Mouse (Mus musculus) MEL (cell line): ENCODE results near the gene Gm12184. TPM values are rescaled to one million over a fixed set of nuclear protein-coding genes. Genes with fewer than 3 reads are reported as not detected.
"Not testable (repeated sequence)": the region's sequence is repeated elsewhere in the genome, so short reads cannot be mapped to it uniquely, and the experiment has no call there.

Experiments
- DNase-seq: peaks from one replicate; pipeline ENCODE4 v3.0.0; 2011; ENCODE audit warnings: low read depth, low spot score
- H3K27ac ChIP-seq: 2 replicates; pipeline ENCODE4 v1.5.1; 2012; ENCODE audit warnings: low read depth, mild to moderate bottlenecking, control low read depth, low read length, moderate library complexity; ENCODE audit not compliant: control insufficient read depth
- H3K27me3 ChIP-seq, 2 experiments: fragments of 150-350 bp in 1 of 2; sonication (generic) in 1 of 2; 2 replicates each; pipeline ENCODE4 v1.6.1; 2012; ENCODE audit warnings: low read length in 2 of 2, mild to moderate bottlenecking in 2 of 2, improper control_type of control experiment in 1 of 2, moderate library complexity in 1 of 2; ENCODE audit not compliant: insufficient read depth in 2 of 2, control insufficient read depth in 1 of 2
- H3K36me3 ChIP-seq, 2 experiments: 2 replicates each; pipeline ENCODE4 v1.6.1; 2012 to 2014; ENCODE audit warnings: low read length in 2 of 2, improper control_type of control experiment in 1 of 2, inconsistent platforms in 1 of 2, mild to moderate bottlenecking in 1 of 2; ENCODE audit not compliant: insufficient read depth in 2 of 2, control insufficient read depth in 1 of 2
- H3K4me1 ChIP-seq, 2 experiments: fragments of 150-350 bp in 1 of 2; sonication (generic) in 1 of 2; 2 replicates each; pipeline ENCODE4 v1.6.1; 2012; ENCODE audit warnings: low read length in 2 of 2, improper control_type of control experiment in 1 of 2, mild to moderate bottlenecking in 1 of 2; ENCODE audit not compliant: insufficient read depth in 2 of 2, control insufficient read depth in 1 of 2
- H3K4me3 ChIP-seq, 2 experiments: fragments of 150-350 bp in 1 of 2; sonication (generic) in 1 of 2; 2 replicates each; pipeline ENCODE4 v1.5.1; 2012; ENCODE audit warnings: low read depth in 2 of 2, low read length in 2 of 2, mild to moderate bottlenecking in 2 of 2, moderate library complexity in 2 of 2, control low read depth in 1 of 2, improper control_type of control experiment in 1 of 2; ENCODE audit not compliant: control insufficient read depth in 1 of 2, insufficient read depth in 1 of 2
- H3K79me2 ChIP-seq: 2 replicates; pipeline ENCODE4 v1.6.1; 2012; ENCODE audit warnings: mild to moderate bottlenecking, low read length, moderate library complexity; ENCODE audit not compliant: control insufficient read depth, poor library complexity, insufficient read depth
- H3K9ac ChIP-seq: 2 replicates; pipeline ENCODE4 v1.6.1; 2012; ENCODE audit warnings: low read depth, mild to moderate bottlenecking, control low read depth, low read length, moderate library complexity; ENCODE audit not compliant: control insufficient read depth, poor library complexity, severe bottlenecking
- H3K9me3 ChIP-seq: fragments of 150-350 bp; sonication (generic); replicated peaks from 2 replicates; pipeline ENCODE4 v1.6.1; 2012; ENCODE audit warnings: mild to moderate bottlenecking, low read length, improper control_type of control experiment, moderate library complexity; ENCODE audit not compliant: insufficient read depth
- BHLHE40 ChIP-seq: IDR thresholded peaks from 2 replicates; pipeline ENCODE4 v1.6.1; 2012; ENCODE audit warnings: low read depth, mild to moderate bottlenecking, inconsistent platforms, low read length, improper control_type of control experiment, borderline replicate concordance
- CHD2 ChIP-seq: IDR thresholded peaks from 2 replicates; pipeline ENCODE4 v1.6.1; 2011; ENCODE audit warnings: low read length, improper control_type of control experiment
- CTCF ChIP-seq, 3 experiments: IDR thresholded peaks in 2 of 3; conservative IDR thresholded peaks in 1 of 3; 2 replicates each; pipeline ENCODE4 v1.5.1; 2011 to 2012; ENCODE audit warnings: low read length in 3 of 3, low read depth in 2 of 3, mild to moderate bottlenecking in 2 of 3, improper control_type of control experiment in 1 of 3, inconsistent platforms in 1 of 3, mixed read lengths in 1 of 3, moderate library complexity in 1 of 3; ENCODE audit not compliant: control insufficient read depth in 1 of 3, insufficient read depth in 1 of 3, poor library complexity in 1 of 3, severe bottlenecking in 1 of 3
- ELF1 ChIP-seq: IDR thresholded peaks from 2 replicates; pipeline ENCODE4 v1.6.1; 2014; ENCODE audit warnings: low read depth, mild to moderate bottlenecking, inconsistent platforms, low read length, improper control_type of control experiment, moderate library complexity
- EP300 ChIP-seq, 2 experiments: IDR thresholded peaks; 2 replicates each; pipeline ENCODE4 v1.6.1; 2011; ENCODE audit warnings: improper control_type of control experiment in 2 of 2, low read length in 2 of 2, low read depth in 1 of 2, mild to moderate bottlenecking in 1 of 2
- ETS1 ChIP-seq: IDR thresholded peaks from 2 replicates; pipeline ENCODE4 v1.6.1; 2012; ENCODE audit warnings: low read depth, mild to moderate bottlenecking, inconsistent platforms, low read length, improper control_type of control experiment, moderate library complexity
- JUND ChIP-seq: IDR thresholded peaks from 2 replicates; pipeline ENCODE4 v1.6.1; 2011; ENCODE audit warnings: low read depth, mild to moderate bottlenecking, improper control_type of control experiment, low read length
- MAFK ChIP-seq: IDR thresholded peaks from 2 replicates; pipeline ENCODE4 v1.6.1; 2011; ENCODE audit warnings: low read depth, mild to moderate bottlenecking, low read length, improper control_type of control experiment, borderline replicate concordance
- MAX ChIP-seq: IDR thresholded peaks from 2 replicates; pipeline ENCODE4 v1.6.1; 2011; ENCODE audit warnings: low read length, improper control_type of control experiment
- MXI1 ChIP-seq: IDR thresholded peaks from 2 replicates; pipeline ENCODE4 v1.6.1; 2011; ENCODE audit warnings: mild to moderate bottlenecking, low read depth, low read length, improper control_type of control experiment
- MYB ChIP-seq: IDR thresholded peaks from 2 replicates; pipeline ENCODE4 v1.6.1; 2011; ENCODE audit warnings: mild to moderate bottlenecking, low read depth, low read length, improper control_type of control experiment
- MYC ChIP-seq: IDR thresholded peaks from 2 replicates; pipeline ENCODE4 v1.6.1; 2011; ENCODE audit warnings: low read depth, mild to moderate bottlenecking, low read length, improper control_type of control experiment, moderate library complexity
- POLR2AphosphoS2 ChIP-seq: IDR thresholded peaks from 2 replicates; pipeline ENCODE4 v1.6.1; 2011; ENCODE audit warnings: low read length, improper control_type of control experiment
- RAD21 ChIP-seq: IDR thresholded peaks from 2 replicates; pipeline ENCODE4 v1.6.1; 2011; ENCODE audit warnings: mild to moderate bottlenecking, low read depth, low read length, improper control_type of control experiment
- RCOR1 ChIP-seq: IDR thresholded peaks from 2 replicates; pipeline ENCODE4 v1.6.1; 2012; ENCODE audit warnings: low read depth, mild to moderate bottlenecking, inconsistent platforms, low read length, improper control_type of control experiment
- SIN3A ChIP-seq: IDR thresholded peaks from 2 replicates; pipeline ENCODE4 v1.6.1; 2012; ENCODE audit warnings: low read length, improper control_type of control experiment, inconsistent platforms
- SMC3 ChIP-seq: IDR thresholded peaks from 2 replicates; pipeline ENCODE4 v1.6.1; 2011; ENCODE audit warnings: low read depth, low read length, improper control_type of control experiment
- TAL1 ChIP-seq: IDR thresholded peaks from 2 replicates; pipeline ENCODE4 v1.6.1; 2012; ENCODE audit warnings: mild to moderate bottlenecking, inconsistent platforms, low read length, moderate library complexity, mixed read lengths
- TBP ChIP-seq: IDR thresholded peaks from 2 replicates; pipeline ENCODE4 v1.8.0; 2011; ENCODE audit warnings: low read depth, low read length, improper control_type of control experiment
- TCF12 ChIP-seq: IDR thresholded peaks from 2 replicates; pipeline ENCODE4 v1.6.1; 2014; ENCODE audit warnings: low read depth, mild to moderate bottlenecking, inconsistent platforms, low read length, improper control_type of control experiment, moderate library complexity
- USF2 ChIP-seq, 2 experiments: IDR thresholded peaks; 2 replicates each; pipeline ENCODE4 v1.6.1; 2011 to 2012; ENCODE audit warnings: improper control_type of control experiment in 2 of 2, low read length in 2 of 2, borderline replicate concordance in 1 of 2, inconsistent platforms in 1 of 2, low read depth in 1 of 2, mild to moderate bottlenecking in 1 of 2; ENCODE audit not compliant: insufficient read depth in 1 of 2
- ZC3H11A ChIP-seq: IDR thresholded peaks from 2 replicates; pipeline ENCODE4 v1.6.1; 2012; ENCODE audit warnings: low read depth, mild to moderate bottlenecking, inconsistent platforms, low read length, improper control_type of control experiment
- ZMIZ1 ChIP-seq: IDR thresholded peaks from 2 replicates; pipeline ENCODE4 v1.6.1; 2012; ENCODE audit warnings: low read depth, mild to moderate bottlenecking, inconsistent platforms, low read length, improper control_type of control experiment, moderate library complexity
- polyA plus RNA-seq, 2 experiments: library from polyadenylated mRNA; stranded (reverse) in 1 of 2; unstranded in 1 of 2; fragments of >175 nt in 1 of 2; fragments of >200 nt in 1 of 2; gene quantifications; 2 replicates each; pipeline versions ENCODE4 v1.2.1 to v1.2.4; 2012; ENCODE audit warnings: low replicate concordance in 2 of 2, low read depth in 1 of 2; ENCODE audit not compliant: insufficient read length in 2 of 2, insufficient read depth in 1 of 2, missing spikeins in 1 of 2
- total RNA-seq: library from RNA; depleted of rRNA; stranded (reverse); fragments of 300-350 nt; gene quantifications from 2 replicates; pipeline ENCODE4 v1.2.3, GENCODE M21; 2012

Gene Gm12184
- total and polyA plus RNA-seq, 3 experiments = 10.9 to 15.3 TPM; not detected in 1

DNA sequence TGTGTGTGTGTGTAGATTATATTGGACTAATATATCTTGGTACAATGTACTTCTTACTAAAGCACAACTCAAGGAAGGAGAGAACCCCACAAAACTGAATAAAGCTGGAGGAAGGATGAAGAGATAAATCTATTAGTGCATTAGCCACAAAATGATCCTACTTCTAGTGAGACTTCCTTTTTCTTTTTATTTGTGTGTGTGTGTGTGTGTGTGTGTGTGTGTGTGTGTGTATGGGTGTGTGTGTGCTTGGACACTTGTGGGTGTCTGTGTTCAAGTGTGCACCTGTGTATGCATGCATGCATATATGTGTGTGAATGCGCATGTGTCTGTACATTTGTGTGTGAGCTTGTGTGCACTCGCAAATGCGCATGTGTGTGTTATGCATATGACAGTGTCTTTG, 33.3 kb downstream of the Gm12184 start:
- Histone ChIP-seq H3K9me3 (no peaks in the 10 kb centered on the region), H3K27ac (no peak overlapping the region), H3K36me3 (peaks cover 0 to 26% of the 10 kb centered on the region in 2 experiments; a peak in 2 of 4 replicates), H3K27me3 (no peaks in the 10 kb centered on the region)
- TF ChIP-seq SMC3 (no peak), JUND (no peak), ETS1 (0 out of 2 replicates have a peak, but pooled peaks have one; percentile 25), RAD21 (no peak), MYC (0 out of 2 replicates have a peak, but pooled peaks have one; percentile 8), CHD2 (no peak), SIN3A (peak; percentile 56; the same call in 1 of the 2 replicates), TAL1 (no peak), ZMIZ1 (no peak), EP300 (IDR thresholded peaks at IDR 0.05; ENCODE audit: low read depth in 1 of 2, low read length in 2 of 2) (peak in 1 of 2 experiments; percentile 58; a peak in 2 of 4 replicates), BHLHE40 (no peak), MXI1 (no peak), ELF1 (no peak), TCF12 (no peak), MYB (no peak), RCOR1 (peak; percentile 43; the same call in 1 of the 2 replicates), CTCF (IDR thresholded peaks at IDR 0.05 in 2 of 3, conservative IDR thresholded peaks at IDR 0.05 in 1 of 3; ENCODE audit: control insufficient read depth in 1 of 3, insufficient read depth in 1 of 3, low read depth in 2 of 3, low read length in 3 of 3, poor library complexity in 1 of 3, severe bottlenecking in 1 of 3) (no peak), POLR2AphosphoS2 (no peak), MAFK (no peak), MAX (no peak), USF2 (IDR thresholded peaks at IDR 0.05; ENCODE audit: borderline replicate concordance in 1 of 2, insufficient read depth in 1 of 2, low read depth in 1 of 2, low read length in 2 of 2) (no peak), ZC3H11A (no peak)
- TF ChIP-seq, all 39 proteins: peak for 5
- Histone ChIP-seq H3K9ac (no peak overlapping the region), H3K4me1 (peaks cover 11 to 38% of the 10 kb centered on the region in 2 experiments), H3K4me3 (no peak overlapping the region), H3K79me2 (peaks cover 4% of the 10 kb centered on the region; the same call in 1 of the 2 replicates)
- peak; percentile 52 for DNase-seq

DNA sequence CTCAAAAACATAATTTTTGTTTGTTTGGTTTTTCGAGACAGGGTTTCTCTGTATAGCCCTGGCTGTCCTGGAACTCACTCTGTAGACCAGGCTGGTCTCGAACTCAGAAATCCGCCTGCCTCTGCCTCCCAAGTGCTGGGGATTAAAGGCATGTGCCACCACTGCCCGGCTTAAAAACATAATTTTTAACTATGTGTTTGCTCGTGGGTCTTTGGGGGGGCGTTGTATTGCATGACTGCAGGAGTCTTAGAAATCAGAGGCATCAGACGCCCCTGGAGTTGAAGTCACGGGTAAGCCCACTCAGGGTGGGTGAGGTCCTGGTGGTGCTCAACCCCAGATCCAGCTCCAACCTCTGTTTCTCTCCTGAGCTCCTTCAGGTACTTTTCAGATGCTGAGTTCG, 34.6 kb downstream of the Gm12184 start:
- peaks cover 0 to 22% of the 10 kb centered on the region in 2 experiments; a peak in 2 of 4 replicates for H3K36me3 ChIP-seq

More for the DNA sequence above, 34.6 kb downstream of the Gm12184 start:
- not testable (repeated sequence) for H3K4me3 ChIP-seq, H3K27ac ChIP-seq, H3K9ac ChIP-seq, DNase-seq, H3K79me2 ChIP-seq, H3K9me3 ChIP-seq, H3K27me3 ChIP-seq
- peaks cover 9 to 32% of the 10 kb centered on the region in 2 experiments for H3K4me1 ChIP-seq
- TF ChIP-seq TBP = peak; percentile 93
